Mouse (Mus musculus): ENCODE measurements around the gene Skap2. TPM values are rescaled to one million over a fixed set of nuclear protein-coding genes. Genes with fewer than 3 reads are reported as not detected.

Skap2 gene
- total and polyA plus RNA-seq, 3 experiments = 5.0 to 8.9 (median 8.6) TPM

DNA sequence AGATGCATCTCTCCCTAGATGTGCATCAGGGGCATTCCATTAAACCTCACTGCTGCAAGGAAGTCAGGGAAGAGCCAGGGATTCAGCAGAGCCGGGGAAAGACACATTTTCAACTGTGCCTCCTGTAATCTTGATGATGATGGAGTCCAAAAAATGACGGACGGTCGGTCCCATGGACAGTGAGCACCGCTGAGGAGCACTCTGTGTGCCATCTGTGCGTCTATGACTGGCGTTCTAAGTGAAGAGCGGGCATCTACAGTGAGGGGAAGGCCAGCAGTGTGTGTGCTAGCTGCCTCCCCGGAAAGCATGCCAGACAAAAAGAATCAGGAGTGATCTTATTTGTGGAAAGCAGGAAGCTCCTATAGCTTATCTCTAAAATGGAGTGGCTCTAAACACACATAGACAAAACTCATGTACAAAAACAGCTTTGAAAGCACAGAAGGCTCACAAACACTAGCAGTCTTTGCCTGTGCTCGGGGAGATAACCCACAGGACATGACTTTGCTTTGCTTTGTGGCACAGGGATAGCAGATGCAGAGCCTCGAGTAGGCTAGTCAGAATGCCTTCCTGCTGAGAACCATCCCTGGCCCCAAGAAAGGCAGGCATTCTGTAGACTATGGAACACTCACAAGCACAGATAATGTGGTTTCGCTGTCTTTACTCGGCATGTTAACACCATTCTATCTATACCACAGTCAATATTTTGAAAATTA, 135.4 kb downstream of the Skap2 start:
- Histone ChIP-seq H3K79me2 (replicated peaks; ENCODE audit: control insufficient read depth, insufficient read depth, low read length) (no peaks in the 10 kb centered on the region), H3K27ac (no peak overlapping the region), H3K27me3 (ENCODE audit: control insufficient read depth, insufficient read depth, low read length) (no peaks in the 10 kb centered on the region), H3K36me3 (ENCODE audit: control insufficient read depth, insufficient read depth, low read length) (peaks cover 10% of the 10 kb centered on the region), H3K4me3 (no peak overlapping the region), H3K9ac (ENCODE audit: low read depth, low read length) (no peak overlapping the region), H3K4me1 (ENCODE audit: control insufficient read depth, insufficient read depth, low read length) (peaks cover 16% of the 10 kb centered on the region)
- 68% methylated on average over 13 of the region's 13 CpGs for WGBS
- DNase-seq = no peak
- intact Hi-C loops (cut with DNase I) = loop anchor here (1.0 to 5.0 kb wide), 3 partner anchors 123 to 345 kb away; partner anchors contain the start of gene Hoxa7
- no peak for TF ChIP-seq EP300 (IDR thresholded peaks at IDR 0.05; ENCODE audit: insufficient read depth, low read depth, low read length)
- TF ChIP-seq CTCF (IDR thresholded peaks at IDR 0.05) = no peak
- no peak for TF ChIP-seq POLR2A (IDR thresholded peaks at IDR 0.05; ENCODE audit: insufficient read depth, low read depth, low read length)

DNA sequence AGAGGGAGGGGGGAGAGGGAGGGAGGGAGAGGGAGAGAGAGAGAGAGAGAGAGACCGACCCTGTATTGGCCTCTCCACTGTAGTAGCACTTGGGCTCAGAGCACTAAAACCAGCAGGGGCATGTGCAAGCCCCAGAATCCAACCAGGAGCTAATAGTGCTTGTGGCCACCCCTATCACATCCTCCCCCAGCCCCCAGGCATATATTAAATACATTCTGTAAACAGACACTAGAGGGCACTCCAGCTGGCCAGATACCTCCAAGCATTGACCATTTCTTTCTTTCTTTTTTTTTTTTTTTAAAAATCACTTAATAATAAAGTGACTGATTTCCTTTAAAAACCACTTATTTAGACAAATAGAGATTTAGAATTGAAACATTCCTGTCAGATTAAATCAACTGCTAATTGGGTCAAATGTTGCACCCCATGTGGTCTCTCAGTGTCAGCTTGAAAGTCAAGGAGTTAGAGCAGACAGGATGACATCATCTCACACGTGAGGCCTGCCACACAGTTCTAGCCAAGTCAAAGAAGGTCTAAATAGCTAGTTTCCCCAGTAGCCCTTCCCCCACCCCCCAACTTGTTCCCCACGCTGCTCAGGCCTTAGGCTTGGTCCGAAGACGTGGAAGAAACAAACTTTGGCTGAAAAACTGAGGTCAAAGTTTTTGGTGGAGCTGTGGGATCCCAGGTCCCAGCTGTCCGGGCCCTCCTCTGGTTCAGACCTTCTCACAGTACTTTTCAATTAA, 136.3 kb downstream of the Skap2 start:
- no peaks in the 10 kb centered on the region for H3K27me3 ChIP-seq (ENCODE audit: control insufficient read depth, insufficient read depth, low read length)
- peaks cover 15% of the 10 kb centered on the region for H3K4me1 ChIP-seq (ENCODE audit: control insufficient read depth, insufficient read depth, low read length)
- peaks cover 6% of the 10 kb centered on the region for H3K36me3 ChIP-seq (ENCODE audit: control insufficient read depth, insufficient read depth, low read length)
- H3K79me2 ChIP-seq (replicated peaks; ENCODE audit: control insufficient read depth, insufficient read depth, low read length) = no peaks in the 10 kb centered on the region
- H3K9ac ChIP-seq (ENCODE audit: low read depth, low read length) = no peak overlapping the region
- WGBS = 53% methylated on average over 6 of the region's 6 CpGs
- intact Hi-C loops (cut with DNase I) = loop anchor here (1.0 to 5.0 kb wide), 3 partner anchors 124 to 346 kb away; partner anchors contain the start of gene Hoxa7
- H3K4me3 ChIP-seq = no peak overlapping the region
- peak in 1 of 2 experiments; percentile 24 for DNase-seq
- no peak overlapping the region for H3K27ac ChIP-seq
- TF ChIP-seq CTCF (IDR thresholded peaks at IDR 0.05) (peak; percentile 75), POLR2A (IDR thresholded peaks at IDR 0.05; ENCODE audit: insufficient read depth, low read depth, low read length) (no peak)

DNA sequence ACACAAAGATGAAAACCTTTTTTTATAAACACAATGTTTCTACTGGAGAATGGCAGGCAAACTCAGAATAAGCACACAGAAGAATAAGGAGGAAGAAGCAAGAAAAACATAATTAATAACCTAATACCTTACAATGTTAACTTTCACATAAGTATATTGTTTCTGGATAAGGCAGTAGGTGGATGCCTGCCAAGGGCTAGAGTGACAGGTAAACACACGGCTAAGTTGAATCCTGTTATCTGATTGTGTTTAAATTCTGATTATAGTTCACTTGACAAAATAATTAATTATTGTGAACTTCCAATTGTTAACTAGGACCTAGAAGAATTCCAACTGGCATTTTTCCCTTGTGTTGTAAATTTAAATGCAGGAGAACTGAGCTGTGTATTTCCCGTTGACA, 138.3 kb downstream of the Skap2 start:
- 66% methylated on average over 2 of the region's 2 CpGs for WGBS
- no peaks in the 10 kb centered on the region for H3K27me3 ChIP-seq (ENCODE audit: control insufficient read depth, insufficient read depth, low read length)
- H3K79me2 ChIP-seq (replicated peaks; ENCODE audit: control insufficient read depth, insufficient read depth, low read length) = no peaks in the 10 kb centered on the region
- H3K27ac ChIP-seq = no peak overlapping the region
- peaks cover 7% of the 10 kb centered on the region for H3K4me1 ChIP-seq (ENCODE audit: control insufficient read depth, insufficient read depth, low read length)
- no peak overlapping the region for H3K9ac ChIP-seq (ENCODE audit: low read depth, low read length)
- intact Hi-C loops (cut with DNase I) = no loop called here
- TF ChIP-seq POLR2A (IDR thresholded peaks at IDR 0.05; ENCODE audit: insufficient read depth, low read depth, low read length) (no peak), EP300 (IDR thresholded peaks at IDR 0.05; ENCODE audit: insufficient read depth, low read depth, low read length) (no peak)
- peaks cover 6% of the 10 kb centered on the region for H3K36me3 ChIP-seq (ENCODE audit: control insufficient read depth, insufficient read depth, low read length)
- H3K4me3 ChIP-seq = no peak overlapping the region
- DNase-seq = no peak

DNA sequence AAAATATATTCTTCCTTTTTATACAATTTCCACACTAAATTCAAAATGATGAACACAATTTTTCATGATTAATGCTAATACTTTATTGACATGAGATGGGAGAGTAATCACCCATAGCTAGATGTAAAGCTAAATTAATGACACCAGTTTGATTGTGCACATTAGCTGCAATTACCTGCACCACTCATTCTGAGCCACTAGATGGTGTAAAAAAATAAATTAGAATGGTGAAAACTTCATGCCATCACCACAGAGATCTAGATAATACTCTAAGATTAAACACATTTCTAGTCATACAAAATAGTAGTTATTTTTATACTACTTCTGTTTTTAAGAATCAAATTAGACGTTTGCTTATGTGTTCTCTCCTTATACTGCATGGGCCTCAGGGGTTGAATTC, 141.2 kb downstream of the Skap2 start:
- intact Hi-C loops (cut with DNase I) = no loop called here
- H3K79me2 ChIP-seq (replicated peaks; ENCODE audit: control insufficient read depth, insufficient read depth, low read length) = no peaks in the 10 kb centered on the region
- H3K27me3 ChIP-seq (ENCODE audit: control insufficient read depth, insufficient read depth, low read length) = no peaks in the 10 kb centered on the region
- no peak for TF ChIP-seq EP300 (IDR thresholded peaks at IDR 0.05; ENCODE audit: insufficient read depth, low read depth, low read length)
- TF ChIP-seq CTCF (IDR thresholded peaks at IDR 0.05) = peak; percentile 85
- H3K36me3 ChIP-seq (ENCODE audit: control insufficient read depth, insufficient read depth, low read length) = no peaks in the 10 kb centered on the region
- H3K9ac ChIP-seq (ENCODE audit: low read depth, low read length) = no peak overlapping the region
- H3K4me1 ChIP-seq (ENCODE audit: control insufficient read depth, insufficient read depth, low read length) = no peaks in the 10 kb centered on the region; the same call in 1 of the 2 replicates
- H3K4me3 ChIP-seq = no peak overlapping the region
- WGBS = 15% methylated on average over 1 of the region's 1 CpGs
- no peak overlapping the region for H3K27ac ChIP-seq
- DNase-seq = no peak

DNA sequence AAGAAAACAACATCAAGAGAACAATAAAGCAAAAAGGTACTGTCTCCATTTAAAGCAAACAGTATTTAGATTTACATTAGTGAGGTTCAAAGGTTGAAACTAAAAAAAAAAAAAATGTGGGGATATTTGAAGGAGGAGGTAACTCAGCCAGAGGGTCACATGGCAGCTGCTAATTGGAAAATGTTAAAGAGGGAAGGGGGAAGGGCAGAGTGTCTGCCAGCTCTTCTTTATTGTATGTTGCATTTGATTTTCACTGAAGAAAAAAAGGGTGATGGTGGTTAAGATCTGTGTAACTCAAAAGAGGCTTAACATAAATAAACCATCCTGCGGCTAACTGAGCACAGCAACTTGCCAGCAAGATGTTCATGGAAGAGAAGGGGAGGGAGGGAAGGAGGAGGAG, 142.1 kb downstream of the Skap2 start:
- Histone ChIP-seq H3K4me3 (no peak overlapping the region), H3K36me3 (ENCODE audit: control insufficient read depth, insufficient read depth, low read length) (no peaks in the 10 kb centered on the region), H3K9ac (ENCODE audit: low read depth, low read length) (no peak overlapping the region), H3K4me1 (ENCODE audit: control insufficient read depth, insufficient read depth, low read length) (no peaks in the 10 kb centered on the region), H3K27ac (no peak overlapping the region), H3K79me2 (replicated peaks; ENCODE audit: control insufficient read depth, insufficient read depth, low read length) (no peaks in the 10 kb centered on the region), H3K27me3 (ENCODE audit: control insufficient read depth, insufficient read depth, low read length) (no peaks in the 10 kb centered on the region)
- intact Hi-C loops (cut with DNase I) = no loop called here
- TF ChIP-seq POLR2A (IDR thresholded peaks at IDR 0.05; ENCODE audit: insufficient read depth, low read depth, low read length) (no peak), EP300 (IDR thresholded peaks at IDR 0.05; ENCODE audit: insufficient read depth, low read depth, low read length) (no peak), CTCF (IDR thresholded peaks at IDR 0.05) (no peak)
- no peak for DNase-seq
- WGBS = 97% methylated on average over 1 of the region's 1 CpGs

DNA sequence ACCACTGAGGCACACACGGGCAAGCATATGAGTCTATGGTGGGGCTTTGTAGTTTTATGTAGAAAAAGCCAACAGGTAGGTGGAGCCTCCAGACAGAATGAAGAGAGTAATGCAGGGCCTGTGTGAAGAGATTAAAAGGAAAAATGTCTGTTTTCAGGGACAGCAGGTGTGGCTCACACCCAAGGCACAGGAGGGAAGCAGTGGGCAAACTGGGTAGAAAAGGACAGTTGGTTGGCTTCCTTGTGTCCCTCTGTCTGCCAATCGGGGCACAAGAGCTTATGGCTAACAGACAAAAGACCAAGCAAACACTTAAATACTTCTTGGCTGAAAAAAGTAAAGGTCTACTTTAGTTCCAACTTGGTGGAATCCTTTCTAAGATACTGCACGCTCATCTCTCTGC, 145.8 kb downstream of the Skap2 start:
- TF ChIP-seq CTCF (IDR thresholded peaks at IDR 0.05) (no peak), POLR2A (IDR thresholded peaks at IDR 0.05; ENCODE audit: insufficient read depth, low read depth, low read length) (no peak), EP300 (IDR thresholded peaks at IDR 0.05; ENCODE audit: insufficient read depth, low read depth, low read length) (no peak)
- intact Hi-C loops (cut with DNase I) = loop anchor here (10.0 kb wide), 1 partner anchor 502 kb away; no protein-coding TSS in a partner anchor
- Histone ChIP-seq H3K9ac (ENCODE audit: low read depth, low read length) (no peak overlapping the region), H3K27me3 (ENCODE audit: control insufficient read depth, insufficient read depth, low read length) (no peaks in the 10 kb centered on the region), H3K4me3 (no peak overlapping the region), H3K27ac (no peak overlapping the region), H3K79me2 (replicated peaks; ENCODE audit: control insufficient read depth, insufficient read depth, low read length) (no peaks in the 10 kb centered on the region), H3K36me3 (ENCODE audit: control insufficient read depth, insufficient read depth, low read length) (no peaks in the 10 kb centered on the region), H3K4me1 (ENCODE audit: control insufficient read depth, insufficient read depth, low read length) (no peaks in the 10 kb centered on the region)
- no peak for DNase-seq
- 77% methylated on average over 3 of the region's 3 CpGs for WGBS

Data from heart, adult 2 months (tissue).